ENCODE assay signal across 16 mouse cellular contexts in genomic region chr3:92273504-92273903, GRCm38 (mm10). TPM values are rescaled to one million over a fixed set of nuclear protein-coding genes. Genes with fewer than 3 reads are reported as not detected.
A peak's percentile ranks its signal among the peaks of the same experiment; 100 is the strongest.
DNase-seq lines count a peak whose midpoint lies in the region; ATAC-seq and TF ChIP-seq lines count a peak whose summit lies in the region.
"Not testable (repeated sequence)": the region's sequence is repeated elsewhere in the genome, so short reads cannot be mapped to it uniquely, and the experiment has no call there.
"Had no signal": no experiment of that assay in that cellular context is flagged by ENCODE, and none has a peak within 500 bp of the region (broad histone marks: within the 10 kb centered on the region; RNA-seq: fewer than 3 reads in every experiment).

No protein-coding gene starts in this region.

- not testable (repeated sequence) for H3K4me2 ChIP-seq in forebrain, postnatal 0 days (ENCODE audit: low read depth); hindbrain, embryonic 11.5 days (replicated peaks; ENCODE audit: low read depth, low read length); limb, embryonic 12.5 days; limb, embryonic 14.5 days (replicated peaks; ENCODE audit: low read depth, low read length, severe bottlenecking)

- not testable (repeated sequence) for H3K9me3 ChIP-seq in forebrain, postnatal 0 days (ENCODE audit: low read length); hindbrain, embryonic 11.5 days (ENCODE audit: control insufficient read depth, low read length); limb, embryonic 12.5 days; limb, embryonic 14.5 days (ENCODE audit: control insufficient read depth, low read length)

- H3K27me3 ChIP-seq in forebrain, postnatal 0 days (ENCODE audit: insufficient read depth, low read length); hindbrain, embryonic 11.5 days (ENCODE audit: control insufficient read depth, insufficient read depth, low read length); limb, embryonic 12.5 days; limb, embryonic 14.5 days (ENCODE audit: control insufficient read depth, insufficient read depth, low read length): not testable (repeated sequence)

- peak; percentile 40 for ATAC-seq in forebrain, postnatal 0 days
- 0 out of 2 replicates have a peak, but pooled peaks have one; percentile 8 for ATAC-seq in hindbrain, embryonic 11.5 days (ENCODE audit: low FRiP score)
- peak; percentile 34 for ATAC-seq in limb, embryonic 12.5 days (ENCODE audit: insufficient number of reproducible peaks, insufficient read depth, low FRiP score, low TSS enrichment, low read depth)
- ATAC-seq in limb, embryonic 14.5 days (ENCODE audit: low FRiP score, low read depth): peak; percentile 43

- not testable (repeated sequence) for H3K36me3 ChIP-seq in forebrain, postnatal 0 days (ENCODE audit: insufficient read depth); hindbrain, embryonic 11.5 days (ENCODE audit: control insufficient read depth, insufficient read depth, low read length); limb, embryonic 12.5 days; limb, embryonic 14.5 days (ENCODE audit: control insufficient read depth, insufficient read depth, low read length)

- H3K4me3 ChIP-seq in forebrain, postnatal 0 days (ENCODE audit: low read depth, low read length); hindbrain, embryonic 11.5 days (ENCODE audit: low read depth, low read length); limb, embryonic 12.5 days (replicated peaks); limb, embryonic 14.5 days (replicated peaks; ENCODE audit: low read length): not testable (repeated sequence)

- not testable (repeated sequence) for H3K9ac ChIP-seq in forebrain, postnatal 0 days; hindbrain, embryonic 11.5 days (ENCODE audit: low read depth, low read length); limb, embryonic 12.5 days (replicated peaks); limb, embryonic 14.5 days (ENCODE audit: low read depth, low read length, severe bottlenecking)

- not testable (repeated sequence) for TF ChIP-seq CTCF in forebrain, postnatal 0 days (IDR thresholded peaks at IDR 0.05; ENCODE audit: low read depth)

- H3K27ac ChIP-seq in forebrain, postnatal 0 days (ENCODE audit: low read depth, low read length); hindbrain, embryonic 11.5 days (ENCODE audit: low read depth, low read length); limb, embryonic 12.5 days; limb, embryonic 14.5 days (replicated peaks; ENCODE audit: low read depth, low read length): not testable (repeated sequence)

- not testable (repeated sequence) for TF ChIP-seq POLR2A in limb, embryonic 14.5 days (IDR thresholded peaks at IDR 0.05; ENCODE audit: borderline replicate concordance, extremely low read depth, insufficient read depth, insufficient read length)

- not testable (repeated sequence) for DNase-seq in forebrain, postnatal 0 days; hindbrain, embryonic 11.5 days (ENCODE audit: low spot score); limb, embryonic 14.5 days (ENCODE audit: low spot score)

- H3K4me1 ChIP-seq in forebrain, postnatal 0 days (ENCODE audit: insufficient read depth); hindbrain, embryonic 11.5 days (replicated peaks; ENCODE audit: control insufficient read depth, insufficient read depth, low read length); limb, embryonic 12.5 days (replicated peaks); limb, embryonic 14.5 days (ENCODE audit: control insufficient read depth, insufficient read depth, low read length): not testable (repeated sequence)

RNA-seq across cellular contexts. Expression of gene Sprr2a3, which starts 11.7 kb away (rescaled TPM):
- total RNA-seq in forebrain, postnatal 0 days (2014; rRNA removed): not detected in 2 replicates
- polyA plus RNA-seq in forebrain, postnatal 0 days (2015; fragmentation: Nextera tagmentation; extraction: Ambion mirVana): not detected in 2 replicates
- not detected in 2 replicates for polyA plus RNA-seq in hindbrain, embryonic 11.5 days (2014; fragmentation: Nextera tagmentation; extraction: Ambion mirVana)
- polyA plus RNA-seq in limb, embryonic 12.5 days (2016; fragmentation: Nextera tagmentation; extraction: Ambion mirVana): not detected in 2 replicates
- polyA plus RNA-seq in limb, embryonic 14.5 days (2012; rRNA removed): 0.63 TPM in 2 replicates
- polyA plus RNA-seq in limb, embryonic 14.5 days (2014; fragmentation: Nextera tagmentation; extraction: Ambion mirVana): 0.44 and 0.52 TPM in 2 replicates
- total RNA-seq: adrenal gland, adult 2 months; adrenal gland, postnatal 10 days; adrenal gland, postnatal 25 days; adrenal gland, postnatal 4 days; common myeloid progenitor, adult 5-6 weeks; ES-E14; MEL had no signal
- polyA plus RNA-seq: adrenal gland, adult 2 months; embryonic facial prominence, embryonic 11.5 days; embryonic facial prominence, embryonic 13.5 days; forebrain, embryonic 11.5 days; forebrain, embryonic 13.5 days; forebrain, embryonic 15.5 days had no signal

RNA-seq across cellular contexts. Expression of gene Sprr2b, which starts 42.9 kb away (rescaled TPM):
- total RNA-seq in forebrain, postnatal 0 days (2014; rRNA removed): not detected in 2 replicates
- polyA plus RNA-seq in forebrain, postnatal 0 days (2015; fragmentation: Nextera tagmentation; extraction: Ambion mirVana): not detected in 2 replicates
- polyA plus RNA-seq in hindbrain, embryonic 11.5 days (2014; fragmentation: Nextera tagmentation; extraction: Ambion mirVana): 0.45 TPM in 1 of 2 replicates, not detected in the other
- not detected in 2 replicates for polyA plus RNA-seq in limb, embryonic 12.5 days (2016; fragmentation: Nextera tagmentation; extraction: Ambion mirVana)
- not detected in 2 replicates for polyA plus RNA-seq in limb, embryonic 14.5 days (2012; rRNA removed)
- not detected in 2 replicates for polyA plus RNA-seq in limb, embryonic 14.5 days (2014; fragmentation: Nextera tagmentation; extraction: Ambion mirVana)
- total RNA-seq: adrenal gland, adult 2 months; adrenal gland, postnatal 10 days; adrenal gland, postnatal 25 days; adrenal gland, postnatal 4 days; common myeloid progenitor, adult 5-6 weeks; ES-E14; MEL had no signal
- polyA plus RNA-seq: adrenal gland, adult 2 months; embryonic facial prominence, embryonic 11.5 days; embryonic facial prominence, embryonic 13.5 days; forebrain, embryonic 11.5 days; forebrain, embryonic 13.5 days; forebrain, embryonic 15.5 days had no signal

RNA-seq across cellular contexts. Expression of gene Sprr2a2, which starts 57.8 kb away (rescaled TPM):
- total RNA-seq in forebrain, postnatal 0 days (2014; rRNA removed): not detected in 2 replicates
- not detected in 2 replicates for polyA plus RNA-seq in forebrain, postnatal 0 days (2015; fragmentation: Nextera tagmentation; extraction: Ambion mirVana)
- 0.40 and 0.50 TPM in 2 replicates for polyA plus RNA-seq in hindbrain, embryonic 11.5 days (2014; fragmentation: Nextera tagmentation; extraction: Ambion mirVana)
- polyA plus RNA-seq in limb, embryonic 12.5 days (2016; fragmentation: Nextera tagmentation; extraction: Ambion mirVana): 0.90 and 1.0 TPM in 2 replicates
- 10.2 and 21.5 TPM in 2 replicates for polyA plus RNA-seq in limb, embryonic 14.5 days (2012; rRNA removed)
- polyA plus RNA-seq in limb, embryonic 14.5 days (2014; fragmentation: Nextera tagmentation; extraction: Ambion mirVana): 9.4 and 9.7 TPM in 2 replicates
- total RNA-seq: adrenal gland, adult 2 months; adrenal gland, postnatal 10 days; adrenal gland, postnatal 25 days; adrenal gland, postnatal 4 days; common myeloid progenitor, adult 5-6 weeks had no signal
- polyA plus RNA-seq: embryonic facial prominence, embryonic 11.5 days; embryonic facial prominence, embryonic 13.5 days; forebrain, embryonic 11.5 days; forebrain, embryonic 13.5 days; forebrain, embryonic 15.5 days had no signal

RNA-seq across cellular contexts. Expression of gene Sprr2a1, which starts 57.9 kb away (rescaled TPM):
- total RNA-seq in forebrain, postnatal 0 days (2014; rRNA removed): not detected in 2 replicates
- polyA plus RNA-seq in forebrain, postnatal 0 days (2015; fragmentation: Nextera tagmentation; extraction: Ambion mirVana): not detected in 2 replicates
- polyA plus RNA-seq in hindbrain, embryonic 11.5 days (2014; fragmentation: Nextera tagmentation; extraction: Ambion mirVana): not detected in 2 replicates
- polyA plus RNA-seq in limb, embryonic 12.5 days (2016; fragmentation: Nextera tagmentation; extraction: Ambion mirVana): not detected in 2 replicates
- polyA plus RNA-seq in limb, embryonic 14.5 days (2012; rRNA removed): 0.19 and 0.29 TPM in 2 replicates
- 0.26 and 0.45 TPM in 2 replicates for polyA plus RNA-seq in limb, embryonic 14.5 days (2014; fragmentation: Nextera tagmentation; extraction: Ambion mirVana)
- total RNA-seq: adrenal gland, adult 2 months; adrenal gland, postnatal 10 days; adrenal gland, postnatal 25 days; adrenal gland, postnatal 4 days; common myeloid progenitor, adult 5-6 weeks; ES-E14; MEL had no signal
- polyA plus RNA-seq: adrenal gland, adult 2 months; embryonic facial prominence, embryonic 11.5 days; embryonic facial prominence, embryonic 13.5 days; forebrain, embryonic 11.5 days; forebrain, embryonic 13.5 days; forebrain, embryonic 15.5 days had no signal
